Mouse (Mus musculus) A20 (cell line): Measurements from ENCODE around the gene Olfr262.
"Not testable (repeated sequence)": the region's sequence is repeated elsewhere in the genome, so short reads cannot be mapped to it uniquely, and the experiment has no call there.

Source experiments
- DNase-seq: peaks from one replicate; pipeline ENCODE4 v3.0.0-alpha.2; 2011; ENCODE audit warnings: low read depth, low spot score

Gene Olfr262

GRCm38 (mm10) chr19:12241559-12241958, at the start of gene Olfr262:
Gene Olfr262 (minus strand): TSS chr19:12241659.
- no peak for DNase-seq

GRCm38 (mm10) chr19:12279554-12279953, 38.1 kb upstream of the Olfr262 start, which contains the start of gene Olfr1434:
Gene Olfr1434 (plus strand): TSS chr19:12279854.
- DNase-seq: no peak

- no peak for DNase-seq
These were observed 19.3 kb upstream of the Olfr262 start, which contains the start of gene Olfr235 for GRCm38 (mm10) chr19:12260732-12261131. Gene Olfr235 (plus strand): TSS chr19:12261032.

GRCm38 (mm10) chr19:12232496-12232895, 9.0 kb downstream of the Olfr262 start, which contains the start of gene Olfr1432:
Gene Olfr1432 (minus strand): TSS chr19:12232596.
- DNase-seq: not testable (repeated sequence)

GRCm38 (mm10) chr19:12200334-12200733, 41.1 kb downstream of the Olfr262 start, which contains the start of gene Olfr1431:
Gene Olfr1431 (plus strand): TSS chr19:12200634.
- no peak for DNase-seq

- DNase-seq: not testable (repeated sequence)
These were observed 42.4 kb downstream of the Olfr262 start for GRCm38 (mm10) chr19:12199076-12199475.
